Mouse (Mus musculus) hematopoietic stem cell, adult 5-6 weeks (primary cell): ENCODE data around the gene Chchd6. TPM values are rescaled to one million over a fixed set of nuclear protein-coding genes. Genes with fewer than 3 reads are reported as not detected.

Experiments
- ATAC-seq, 2 experiments: fragments of 125-278 bp in 1 of 2; replicated peaks in 1 of 2; 2 replicates each; pipeline ENCODE4 v1.8.0; 2016 to 2017; ENCODE audit warnings: inconsistent platforms in 2 of 2, mild to moderate bottlenecking in 2 of 2, moderate number of reproducible peaks in 2 of 2, low read depth in 1 of 2, moderate TSS enrichment in 1 of 2; ENCODE audit not compliant: low FRiP score in 2 of 2, poor library complexity in 2 of 2, severe bottlenecking in 2 of 2, insufficient read depth in 1 of 2, low TSS enrichment in 1 of 2
- total RNA-seq: library from RNA; stranded (forward); fragments of 172-1452, 232-1000 nt; gene quantifications from 2 replicates; pipeline ENCODE4 v1.2.3, GENCODE M21; 2017

The Chchd6 gene
- total RNA-seq, 1 experiment from 2014 or later: 10.4 TPM

GRCm38 (mm10) chr6:89606096-89606495 is 10.6 kb upstream of the Chchd6 start:
- ATAC-seq: no peak

GRCm38 (mm10) chr6:89596510-89596909 is 1.1 kb upstream of the Chchd6 start:
- ATAC-seq: 0 out of 4 replicates have a peak, but pooled peaks of 1 of the 2 experiments have one; percentile 20

GRCm38 (mm10) chr6:89595777-89596146 is 310 bp upstream of the Chchd6 start:
- ATAC-seq: no peak

DNA sequence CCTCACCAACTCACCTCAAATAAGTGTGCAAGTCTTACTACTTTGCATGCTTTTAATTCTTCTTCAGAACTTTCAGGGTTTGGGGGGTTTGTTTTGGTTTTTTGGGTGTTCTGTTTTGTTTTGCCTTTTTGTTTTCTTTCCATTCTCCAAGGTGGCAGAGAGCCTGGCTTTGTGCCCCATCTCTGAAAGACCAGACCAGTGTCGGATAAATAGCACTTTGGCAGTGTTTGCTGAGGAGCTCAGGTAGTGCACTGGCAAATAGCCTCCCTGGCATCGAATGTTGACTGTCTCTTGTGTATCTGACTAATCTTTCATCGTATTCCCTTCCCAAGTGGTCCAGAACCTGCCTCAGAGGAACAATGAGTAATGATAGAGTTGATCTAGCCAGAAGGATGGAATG is 3.4 kb downstream of the Chchd6 start:
- ATAC-seq: no peak

DNA sequence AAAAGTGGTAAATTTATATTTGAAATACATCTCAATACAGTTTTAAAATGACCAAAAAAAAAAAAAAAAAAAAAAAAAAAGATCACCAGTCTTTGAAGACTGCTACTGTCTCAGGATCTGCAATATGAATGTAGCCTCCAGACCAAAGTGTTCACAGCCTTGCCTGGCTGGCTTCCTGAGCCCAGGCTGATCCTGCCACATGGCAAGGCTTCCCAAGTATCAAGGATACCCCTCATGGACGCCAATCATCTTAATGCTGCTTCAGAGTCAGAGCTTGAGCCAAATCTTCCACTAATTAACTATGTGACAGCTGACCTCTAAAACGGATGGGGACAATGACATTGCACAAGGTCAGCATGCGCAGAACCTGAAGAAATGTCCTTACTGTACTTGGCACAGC is 3.9 kb downstream of the Chchd6 start:
- no peak for ATAC-seq

- no peak for ATAC-seq
These were observed 9.8 kb downstream of the Chchd6 start for GRCm38 (mm10) chr6:89585696-89586095.

DNA sequence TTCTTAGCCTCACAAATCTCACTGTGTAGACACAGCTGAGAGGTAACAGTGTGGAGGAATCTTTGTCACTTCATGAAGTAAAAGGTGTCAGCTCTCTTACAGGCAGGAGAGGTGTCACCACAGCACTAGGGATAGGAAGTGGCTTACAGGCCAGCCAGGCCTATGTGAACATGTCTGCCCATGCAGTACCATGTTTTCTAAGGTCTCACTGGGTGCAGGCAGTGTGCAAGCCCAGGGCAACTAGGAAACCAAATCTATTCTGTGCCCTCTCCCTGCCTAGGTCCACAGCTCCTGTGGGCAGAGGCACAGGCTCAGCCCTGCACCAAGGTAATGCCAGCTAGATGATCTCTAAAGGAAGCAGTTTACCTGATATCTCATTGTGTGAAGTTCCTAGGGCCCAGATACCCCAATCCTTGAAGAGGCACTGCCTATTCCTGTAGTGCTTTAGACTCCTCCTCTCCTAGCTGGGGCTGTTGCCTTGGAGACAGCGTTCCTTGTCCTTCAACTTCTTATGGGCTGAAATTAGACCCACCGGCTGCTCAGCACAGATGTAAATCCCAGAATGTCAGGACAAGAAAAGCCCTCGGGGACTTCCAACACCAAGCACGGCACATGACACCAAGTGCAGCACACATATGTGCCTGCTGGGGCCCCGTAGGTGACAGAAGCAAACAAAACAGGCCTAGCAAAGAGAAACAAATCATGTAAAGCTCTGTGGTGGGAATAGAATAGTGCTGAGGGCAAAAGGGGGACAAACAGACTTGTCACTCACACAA is 10.6 kb downstream of the Chchd6 start:
- ATAC-seq: no peak

DNA sequence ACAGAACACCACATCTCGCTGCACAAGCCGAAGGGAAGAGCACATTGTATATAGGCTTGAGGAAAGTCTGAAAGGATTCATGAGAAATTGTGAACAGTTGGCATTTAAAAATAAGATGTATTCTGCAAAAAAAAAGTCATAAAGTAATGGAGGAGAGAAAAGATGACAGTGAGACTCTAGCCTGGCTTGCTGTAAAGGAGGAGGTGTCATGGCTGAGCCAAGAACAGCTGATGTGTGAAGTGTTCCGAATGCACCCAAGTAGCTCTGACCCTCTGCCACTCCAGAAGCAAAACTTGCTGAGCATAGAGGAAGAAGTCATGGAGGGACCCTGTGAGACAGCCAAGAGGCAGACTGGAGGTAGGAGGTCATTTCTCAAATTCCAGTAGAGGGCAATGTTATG is 12.3 kb downstream of the Chchd6 start:
- no peak for ATAC-seq

- no peak for ATAC-seq
These were observed 20.8 kb downstream of the Chchd6 start for GRCm38 (mm10) chr6:89574641-89575040.

GRCm38 (mm10) chr6:89573768-89574167 is 21.7 kb downstream of the Chchd6 start:
- ATAC-seq: no peak

DNA sequence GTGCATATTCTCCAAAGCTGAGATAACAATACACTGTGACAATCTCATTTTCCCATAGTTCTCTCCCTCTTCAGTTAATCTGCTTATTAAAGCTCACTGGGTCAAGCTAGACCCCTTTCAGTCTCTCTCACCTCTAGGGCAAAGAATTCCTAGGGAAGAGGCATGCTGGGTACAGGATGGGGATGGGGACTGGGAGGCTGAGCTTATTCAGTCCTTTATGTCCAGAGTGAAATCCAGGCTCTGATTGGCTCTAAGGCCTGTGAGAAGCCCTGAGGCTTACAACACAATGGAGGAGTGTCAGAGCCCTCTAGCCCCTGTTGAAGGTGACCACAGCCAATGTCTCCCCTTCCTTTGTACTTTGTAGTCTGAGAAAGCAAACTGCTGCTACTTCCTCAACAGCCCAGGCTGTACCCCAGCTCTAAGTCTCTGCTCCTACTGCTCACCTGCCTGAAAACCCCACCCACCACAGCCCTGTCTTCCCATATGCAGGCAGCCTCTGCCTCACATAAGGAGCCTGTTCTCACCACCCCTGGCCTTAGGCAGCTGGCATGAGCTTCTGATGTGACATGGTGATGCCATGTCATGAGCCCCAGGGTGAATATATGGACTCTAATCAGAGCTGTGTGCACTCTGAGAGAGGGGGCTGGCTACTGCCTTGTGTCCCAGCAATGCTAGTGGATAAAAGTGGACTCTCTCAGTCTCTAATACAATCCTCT is 22.4 kb downstream of the Chchd6 start:
- ATAC-seq: no peak

- ATAC-seq: peak; percentile 91 to 96
These were observed 26.1 kb downstream of the Chchd6 start for GRCm38 (mm10) chr6:89569370-89569769.

GRCm38 (mm10) chr6:89566740-89567139 is 28.7 kb downstream of the Chchd6 start:
- ATAC-seq: no peak

DNA sequence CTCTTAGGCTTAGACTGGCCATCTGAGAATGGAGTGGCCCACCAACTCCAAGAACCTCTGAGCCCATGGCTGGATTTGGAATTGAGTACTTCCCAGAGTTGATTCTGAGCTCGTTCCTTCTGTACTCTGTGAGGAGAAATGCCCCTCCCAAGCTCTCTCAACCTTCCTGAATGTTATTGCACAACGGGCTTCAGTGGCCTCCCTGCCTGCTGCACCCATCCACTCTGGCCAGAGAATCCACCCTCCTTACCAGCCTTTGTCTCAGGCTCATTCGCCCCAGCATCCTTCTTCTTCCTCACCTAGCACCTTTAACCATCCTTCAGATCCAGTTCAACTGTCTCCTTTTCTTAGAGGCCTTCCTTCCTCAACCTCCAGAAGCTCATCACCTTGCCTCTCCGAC is 32.1 kb downstream of the Chchd6 start:
- ATAC-seq: no peak

GRCm38 (mm10) chr6:89560826-89561225 is 34.6 kb downstream of the Chchd6 start:
- no peak for ATAC-seq

DNA sequence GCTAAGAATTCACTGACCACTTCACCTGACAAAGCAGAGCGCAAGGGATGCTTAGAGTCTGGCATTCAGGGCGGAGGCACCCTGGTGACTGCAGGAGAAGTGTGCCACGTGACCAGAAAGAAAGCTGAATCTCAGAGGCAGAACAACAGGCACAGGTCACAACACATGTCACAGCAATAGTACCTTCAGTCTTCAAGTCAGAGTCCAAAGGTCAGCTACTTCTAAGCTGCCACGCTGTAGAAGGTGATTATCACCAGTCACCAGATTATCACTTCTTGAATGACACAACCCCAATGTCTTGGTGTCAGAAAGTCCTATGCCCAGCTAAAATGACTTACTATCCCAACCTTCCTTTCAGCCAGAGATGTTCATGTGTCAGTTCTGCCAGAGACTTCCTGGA is 37.8 kb downstream of the Chchd6 start:
- ATAC-seq: no peak

DNA sequence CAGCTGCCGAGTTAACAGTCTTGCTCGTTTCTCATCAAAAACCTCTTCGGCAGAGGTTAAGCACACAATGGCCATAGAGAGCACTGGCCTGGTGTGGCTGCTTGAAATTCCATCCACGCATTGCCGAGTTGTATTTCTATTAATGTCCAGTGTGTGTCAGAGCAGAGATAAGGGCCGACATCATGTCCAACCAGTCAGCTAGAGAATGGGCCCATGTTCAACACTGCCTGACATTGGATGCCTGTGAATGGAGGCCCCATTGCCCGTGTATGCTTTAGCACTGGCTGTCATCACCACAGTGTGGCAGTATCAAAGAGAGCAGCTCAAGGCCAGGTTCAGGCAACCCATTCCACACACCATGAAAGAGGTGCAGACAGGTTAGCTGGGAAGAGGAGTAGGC is 38.9 kb downstream of the Chchd6 start:
- no peak for ATAC-seq

GRCm38 (mm10) chr6:89555971-89556370 is 39.5 kb downstream of the Chchd6 start:
- ATAC-seq: no peak

GRCm38 (mm10) chr6:89554029-89554428 is 41.4 kb downstream of the Chchd6 start:
- no peak for ATAC-seq
